Mouse (Mus musculus) Patski (cell line): ENCODE measurements around the gene Hoxb8. TPM values are rescaled to one million over a fixed set of nuclear protein-coding genes. Genes with fewer than 3 reads are reported as not detected.

Experiments used
- ATAC-seq: fragments of 100-300 bp; one replicate; pipeline ENCODE4 v1.8.0; 2021
- CTCF ChIA-PET: fragments of 350-600 bp; sonication (Branson Sonifier 250); formaldehyde crosslinking; loops from one replicate; lab custom pipeline; 2022; ENCODE audit warnings: inconsistent platforms; lab: Charles Lee
- POLR2A ChIA-PET: fragments of 350-600 bp; sonication (Branson Sonifier 250); formaldehyde crosslinking; loops from one replicate; lab custom pipeline; 2022; ENCODE audit warnings: antibody characterized with exemption, inconsistent platforms; lab: Charles Lee
- DNase-seq: peaks from one replicate; pipeline ENCODE4 v3.0.0-alpha.2; 2011; ENCODE audit warnings: low read depth, low spot score
- H3K27me3 ChIP-seq: fragments of 371-371 bp; one replicate; pipeline ENCODE4 v1.5.1; 2021
- CTCF ChIP-seq: fragments of 100-300 bp; IDR thresholded peaks from one replicate; pipeline ENCODE4 v1.5.1; 2021
- in situ Hi-C: fragments of 300-500 bp; cut with MboI; formaldehyde crosslinking; loops from 3 replicates; pipeline ENCODE4 v1.11.1; 2018; ENCODE audit warnings: low pct_unique_long_range_greater_than_20kb, mixed read lengths
- polyA plus RNA-seq: library from polyadenylated mRNA; unstranded; gene quantifications from one replicate; pipeline ENCODE4 v1.2.3, GENCODE M21; 2021

The Hoxb8 gene
- polyA plus RNA-seq, 1 experiment from 2014 or later, result 118 TPM

DNA sequence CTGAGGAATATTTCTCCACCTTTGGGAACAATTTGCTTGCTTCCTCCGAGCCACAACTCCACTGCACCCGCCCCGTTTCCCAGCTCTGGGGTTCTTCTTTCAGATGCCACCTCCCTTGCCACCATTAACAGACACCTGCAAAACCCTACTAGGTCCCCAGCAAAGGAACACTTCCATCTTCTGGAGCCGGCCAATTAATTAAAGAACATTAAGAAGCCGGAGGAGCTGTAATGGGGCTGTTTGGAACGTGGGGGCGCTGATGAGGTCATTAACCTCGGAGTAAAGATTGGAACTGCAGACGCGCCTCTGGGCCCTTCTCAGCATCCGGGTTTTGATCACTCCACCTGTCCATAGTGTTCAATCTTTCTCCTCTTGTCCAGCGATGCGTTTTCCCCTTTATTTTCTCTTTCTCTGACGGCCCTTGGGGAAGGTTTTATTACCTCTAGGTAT is 25.7 kb upstream of the Hoxb8 start:
- in situ Hi-C loops, result loop anchor here (25.0 kb wide), 1 partner anchor 1169 kb away; the partner anchor contains the start of gene Itga3
- CTCF ChIA-PET, result interaction anchor here (0.5 to 3.1 kb wide), 3 partner anchors 11 to 32 kb away, joined by 3 to 15 read pairs (median 3); no protein-coding TSS in a partner anchor
- DNase-seq (no peak), ATAC-seq (no peak)
- TF ChIP-seq CTCF, result peak; percentile 67
- no peaks in the 10 kb centered on the region for H3K27me3 ChIP-seq
- POLR2A ChIA-PET, result interaction anchor here (0.7 to 3.4 kb wide), 7 partner anchors 16 to 99 kb away, joined by 3 to 24 read pairs (median 4); partner anchors contain the start of genes Hoxb6 and Hoxb9

- H3K27me3 ChIP-seq, result no peaks in the 10 kb centered on the region
- in situ Hi-C loops, result loop anchor here (25.0 kb wide), 1 partner anchor 1170 kb away; the partner anchor contains the start of gene Itga3
- no peak for TF ChIP-seq CTCF
- ATAC-seq, result no peak
- CTCF ChIA-PET, result interaction anchor here (1.3 to 3.1 kb wide), 3 partner anchors 12 to 111 kb away, joined by 3 to 15 read pairs (median 4); no protein-coding TSS in a partner anchor
- DNase-seq, result no peak
- POLR2A ChIA-PET, result interaction anchor here (0.6 to 3.4 kb wide), 6 partner anchors 14 to 48 kb away, joined by 3 to 16 read pairs (median 4); partner anchors contain the start of genes Hoxb8 and Hoxb9
These were observed 24.6 kb upstream of the Hoxb8 start for GRCm38 (mm10) chr11:96257141-96257540.

DNA sequence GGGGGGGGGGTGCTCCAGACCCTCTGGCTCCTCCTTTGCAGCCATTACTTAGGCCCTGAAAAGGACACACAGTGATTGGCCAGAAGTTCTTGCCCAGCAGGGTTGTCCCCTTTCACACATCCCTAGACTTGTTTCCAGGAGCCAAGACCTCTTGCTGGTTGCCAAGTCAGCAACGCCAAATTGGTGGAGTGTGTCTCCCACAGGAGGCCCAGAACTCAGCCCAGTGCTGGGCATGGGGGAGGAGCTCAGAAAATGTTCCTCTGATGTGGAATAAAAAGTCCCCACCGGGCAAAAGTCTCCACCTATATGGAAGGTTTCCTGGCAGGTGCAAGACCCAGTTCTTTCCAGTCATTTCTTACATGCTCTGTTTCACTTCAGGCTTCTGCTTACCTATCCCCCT is 22.7 kb upstream of the Hoxb8 start:
- no peaks in the 10 kb centered on the region for H3K27me3 ChIP-seq
- TF ChIP-seq CTCF, result no peak
- DNase-seq (no peak), ATAC-seq (no peak)
- POLR2A ChIA-PET, result interaction anchor here (1.4 kb wide), 1 partner anchor 12 kb away, joined by 5 read pairs; the partner anchor contains the start of gene Hoxb9
- in situ Hi-C loops, result loop anchor here (25.0 kb wide), 1 partner anchor 1172 kb away; the partner anchor contains the start of gene Itga3
- CTCF ChIA-PET, result no interaction called here

GRCm38 (mm10) chr11:96259511-96259910 is 22.2 kb upstream of the Hoxb8 start:
- in situ Hi-C loops, result loop anchor here (25.0 kb wide), 1 partner anchor 1172 kb away; the partner anchor contains the start of gene Itga3
- DNase-seq, result no peak
- ChIA-PET CTCF (no interaction called here), POLR2A (interaction anchor here (1.4 kb wide), 1 partner anchor 12 kb away, joined by 5 read pairs; the partner anchor contains the start of gene Hoxb9)
- no peak for TF ChIP-seq CTCF
- H3K27me3 ChIP-seq, result no peaks in the 10 kb centered on the region
- ATAC-seq, result no peak

GRCm38 (mm10) chr11:96260310-96260970 is 21.3 kb upstream of the Hoxb8 start:
- CTCF ChIA-PET, result interaction anchor here (1.1 to 1.9 kb wide), 2 partner anchors 11 to 15 kb away, joined by 3 to 7 read pairs; partner anchors contain the start of gene Hoxb9
- no peak for TF ChIP-seq CTCF

DNA sequence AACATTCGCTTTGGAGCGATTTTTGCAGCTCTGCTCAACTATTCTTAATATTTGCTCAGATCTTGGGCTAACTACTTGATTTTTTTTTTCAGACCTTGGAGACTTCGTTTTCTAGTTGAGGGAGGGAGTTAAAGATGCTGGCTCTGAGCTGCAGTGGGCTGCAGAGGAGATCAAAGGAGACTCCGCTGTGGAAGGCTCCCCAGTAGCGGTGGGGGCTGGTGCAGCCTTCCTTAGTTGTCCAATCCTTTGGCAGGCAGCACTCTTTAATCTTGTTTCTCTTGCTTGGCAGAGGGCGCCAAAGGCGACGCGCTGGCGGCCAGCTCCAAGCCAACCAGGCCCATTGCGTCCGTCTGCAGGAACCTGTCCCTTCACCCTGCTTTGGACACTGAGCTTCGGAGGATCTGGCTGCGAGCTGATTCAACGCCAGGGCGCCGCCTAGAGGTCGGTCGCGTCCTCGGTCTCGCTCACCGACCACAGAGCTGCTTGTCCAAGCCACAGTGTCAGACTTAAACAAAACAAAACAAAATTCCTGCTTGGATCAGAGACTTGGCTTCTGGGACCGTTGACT is 20.3 kb upstream of the Hoxb8 start:
- DNase-seq (no peak), ATAC-seq (peak; percentile 22)
- POLR2A ChIA-PET, result interaction anchor here (0.6 to 1.5 kb wide), 9 partner anchors 11 to 221 kb away, joined by 3 to 5 read pairs (median 3); no protein-coding TSS in a partner anchor
- H3K27me3 ChIP-seq, result no peaks in the 10 kb centered on the region
- TF ChIP-seq CTCF, result peak; percentile 99
- in situ Hi-C loops, result loop anchor here (25.0 kb wide), 1 partner anchor 1174 kb away; the partner anchor contains the start of gene Itga3
- CTCF ChIA-PET, result interaction anchor here (1.0 to 1.9 kb wide), 6 partner anchors 10 to 479 kb away, joined by 3 to 7 read pairs (median 3); partner anchors contain the start of gene Hoxb9

More at GRCm38 (mm10) chr11:96260310-96260970, 21.3 kb upstream of the Hoxb8 start:
- peak; percentile 68 for ATAC-seq
- in situ Hi-C loops, result loop anchor here (25.0 kb wide), 1 partner anchor 1173 kb away; the partner anchor contains the start of gene Itga3
- no peaks in the 10 kb centered on the region for H3K27me3 ChIP-seq
- POLR2A ChIA-PET, result interaction anchor here (0.6 to 1.5 kb wide), 7 partner anchors 12 to 480 kb away, joined by 3 to 5 read pairs (median 4); no protein-coding TSS in a partner anchor
- DNase-seq, result no peak

DNA sequence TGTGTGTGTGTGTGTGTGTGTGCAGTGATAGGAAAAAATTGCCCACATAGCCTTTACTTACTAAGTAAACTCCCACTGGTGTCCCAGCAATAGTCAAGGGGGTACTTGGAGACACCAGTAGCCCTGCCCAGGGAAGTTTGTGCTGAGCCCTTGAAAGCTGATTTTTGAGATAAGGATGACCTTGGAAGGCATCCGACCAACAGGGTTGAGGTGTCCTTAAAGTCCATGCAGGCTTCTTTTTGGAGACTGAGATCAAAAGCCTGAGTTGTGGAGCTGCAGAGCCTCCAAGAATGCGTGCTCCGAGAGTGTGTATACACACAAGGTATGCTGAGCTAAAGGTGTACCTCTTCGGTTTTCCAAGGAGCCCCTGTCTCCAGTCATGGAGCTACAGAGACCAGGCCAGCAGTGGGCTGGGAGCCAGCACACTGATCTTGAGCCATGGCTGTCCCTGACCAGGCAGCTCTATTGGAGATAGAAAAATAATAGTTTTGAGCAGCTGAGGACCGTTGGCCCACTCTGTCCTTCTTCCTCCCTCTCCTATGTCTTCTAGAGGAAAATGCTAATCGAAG is 19.4 kb upstream of the Hoxb8 start:
- in situ Hi-C loops, result loop anchor here (25.0 kb wide), 1 partner anchor 1175 kb away; the partner anchor contains the start of gene Itga3
- no peaks in the 10 kb centered on the region for H3K27me3 ChIP-seq
- ChIA-PET POLR2A (interaction anchor here (0.7 to 1.8 kb wide), 4 partner anchors 10 to 478 kb away, joined by 3 to 8 read pairs (median 4); no protein-coding TSS in a partner anchor), CTCF (interaction anchor here (1.3 to 1.9 kb wide), 3 partner anchors 9 to 478 kb away, joined by 3 to 7 read pairs (median 5); partner anchors contain the start of gene Hoxb9)
- ATAC-seq, result no peak
- no peak for DNase-seq
- no peak for TF ChIP-seq CTCF

- ATAC-seq, result no peak
- CTCF ChIA-PET, result no interaction called here
- DNase-seq, result no peak
- POLR2A ChIA-PET, result interaction anchor here (0.6 to 1.8 kb wide), 2 partner anchors 11 to 82 kb away, joined by 5 to 8 read pairs; no protein-coding TSS in a partner anchor
- TF ChIP-seq CTCF, result no peak
- in situ Hi-C loops, result loop anchor here (25.0 kb wide), 1 partner anchor 1177 kb away; the partner anchor contains the start of gene Itga3
- H3K27me3 ChIP-seq, result no peaks in the 10 kb centered on the region
These were observed 17.9 kb upstream of the Hoxb8 start for GRCm38 (mm10) chr11:96263636-96264389.
